Mouse (Mus musculus) MEL (cell line): ENCODE data around the gene Cdc73.

Source experiments
- CTCF ChIP-seq, 3 experiments: IDR thresholded peaks in 2 of 3; conservative IDR thresholded peaks in 1 of 3; 2 replicates each; pipeline ENCODE4 v1.5.1; 2011 to 2012; ENCODE audit warnings: low read length in 3 of 3, low read depth in 2 of 3, mild to moderate bottlenecking in 2 of 3, improper control_type of control experiment in 1 of 3, inconsistent platforms in 1 of 3, mixed read lengths in 1 of 3, moderate library complexity in 1 of 3; ENCODE audit not compliant: control insufficient read depth in 1 of 3, insufficient read depth in 1 of 3, poor library complexity in 1 of 3, severe bottlenecking in 1 of 3
- KAT2A ChIP-seq: conservative IDR thresholded peaks from 2 replicates; pipeline ENCODE4 v1.6.1; 2012; ENCODE audit warnings: low read depth, low read length, improper control_type of control experiment, inconsistent platforms
- POLR2A ChIP-seq, 2 experiments: IDR thresholded peaks; 2 replicates each; pipeline ENCODE4 v1.6.1; 2011 to 2012; ENCODE audit warnings: low read length in 2 of 2, mild to moderate bottlenecking in 2 of 2, control low read depth in 1 of 2, improper control_type of control experiment in 1 of 2, low read depth in 1 of 2, moderate library complexity in 1 of 2; ENCODE audit not compliant: control insufficient read depth in 1 of 2, insufficient read depth in 1 of 2, poor library complexity in 1 of 2

DNA sequence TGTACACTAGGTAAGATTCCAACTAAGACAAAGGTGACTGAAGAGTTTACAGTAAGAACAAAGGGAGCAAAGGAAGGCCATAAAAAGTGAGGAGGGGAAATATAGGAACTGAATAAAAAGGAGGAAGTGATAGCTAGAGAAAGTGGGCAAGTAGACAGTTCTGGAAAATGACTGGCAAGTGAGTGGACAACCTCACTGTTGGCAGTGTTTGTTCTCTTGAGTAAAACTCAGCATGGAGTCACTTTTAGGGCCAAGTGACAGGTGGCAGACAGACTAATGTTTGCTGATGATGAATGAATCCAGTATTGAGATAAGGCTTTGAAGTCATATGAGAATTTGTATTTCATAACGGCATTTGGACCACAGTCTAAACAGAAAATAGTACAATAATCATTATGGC, 144.5 kb downstream of the Cdc73 start:
- TF ChIP-seq POLR2A (IDR thresholded peaks at IDR 0.05; ENCODE audit: control insufficient read depth in 1 of 2, insufficient read depth in 1 of 2, low read depth in 1 of 2, low read length in 2 of 2, poor library complexity in 1 of 2) = no peak
- no peak for TF ChIP-seq KAT2A
- TF ChIP-seq CTCF (IDR thresholded peaks at IDR 0.05 in 2 of 3, conservative IDR thresholded peaks at IDR 0.05 in 1 of 3; ENCODE audit: control insufficient read depth in 1 of 3, insufficient read depth in 1 of 3, low read depth in 2 of 3, low read length in 3 of 3, poor library complexity in 1 of 3, severe bottlenecking in 1 of 3) = no peak
